Mouse (Mus musculus) bone marrow macrophage, adult 2 months (primary cell): Measurements from ENCODE around the gene BC029722.

Experiments used
- CTCF ChIP-seq: IDR thresholded peaks from 2 replicates; pipeline ENCODE4 v1.5.1; 2012; ENCODE audit warnings: low read depth, mild to moderate bottlenecking, low read length, moderate library complexity
- POLR2A ChIP-seq: IDR thresholded peaks from 2 replicates; pipeline ENCODE4 v1.6.1; 2012; ENCODE audit warnings: mild to moderate bottlenecking, low read depth, low read length, borderline replicate concordance

- no peak for TF ChIP-seq POLR2A
- TF ChIP-seq CTCF, result no peak
Observed at GRCm38 (mm10) chr2:155805925-155806255, 13.3 kb downstream of the BC029722 start.
